Mouse (Mus musculus) ES-Bruce4 (cell line): ENCODE measurements at regions not wholly inside any gene's neighbourhood (a gene's known extent, or its start where the extent isn't known, plus 50 kb on each side); places are given as distances from the start of the nearest gene placed in this dataset.
A peak's percentile ranks its signal among the peaks of the same experiment; 100 is the strongest.

Experiments used
- CTCF ChIP-seq: IDR thresholded peaks from one replicate; pipeline ENCODE4 v1.8.1; 2011; ENCODE audit warnings: low read depth, low read length
- EP300 ChIP-seq: IDR thresholded peaks from 2 replicates; pipeline ENCODE4 v1.6.1; 2011; ENCODE audit warnings: low read depth, low read length; ENCODE audit not compliant: insufficient read depth
- POLR2A ChIP-seq: IDR thresholded peaks from one replicate; pipeline ENCODE4 v1.8.1; 2011; ENCODE audit warnings: low read length; ENCODE audit not compliant: insufficient read depth

GRCm38 (mm10) chr5:118318883-118319282, 73.9 kb downstream of the 2410131K14Rik start:
- TF ChIP-seq EP300 (peak; percentile 29; the same call in 1 of the 2 replicates), CTCF (no peak), POLR2A (no peak)
